In genomic region chr7:132930055-132930454, GRCm38 (mm10) we compare ENCODE assay signal across 8 mouse cellular contexts. TPM values are rescaled to one million over a fixed set of nuclear protein-coding genes. Genes with fewer than 3 reads are reported as not detected.
DNase-seq lines count a peak whose midpoint lies in the region; ATAC-seq and TF ChIP-seq lines count a peak whose summit lies in the region.

No protein-coding gene starts in this region.

- H3K4me3 ChIP-seq in heart, embryonic 15.5 days: peak overlapping the region; percentile 89
- peak overlapping the region; percentile 99 for H3K4me3 ChIP-seq in G1E (ENCODE audit: low read depth, low read length)
- H3K4me3 ChIP-seq in forebrain, postnatal 0 days (ENCODE audit: low read depth, low read length): peak overlapping the region; percentile 98
- peak overlapping the region; percentile 81 to 90 for H3K4me3 ChIP-seq in liver, embryonic 14.5 days (ENCODE audit: insufficient read depth in 1 of 2, low read depth in 2 of 2, low read length in 2 of 2)

- H3K4me2 ChIP-seq in heart, embryonic 15.5 days: peak overlapping the region; percentile 66
- peak overlapping the region; percentile 65 for H3K4me2 ChIP-seq in forebrain, postnatal 0 days (ENCODE audit: low read depth)
- H3K4me2 ChIP-seq in liver, embryonic 14.5 days (ENCODE audit: low read depth): peak overlapping the region; percentile 73

- TF ChIP-seq EP300 in liver, embryonic 14.5 days (IDR thresholded peaks at IDR 0.05; ENCODE audit: low read depth): no peak

- H3K27ac ChIP-seq in heart, embryonic 15.5 days: peak overlapping the region; percentile 98; the same call in 1 of the 2 replicates
- H3K27ac ChIP-seq in forebrain, postnatal 0 days (ENCODE audit: low read depth, low read length): no peak overlapping the region
- no peak overlapping the region for H3K27ac ChIP-seq in liver, embryonic 14.5 days

- 0 out of 2 replicates have a peak, but pooled peaks have one; percentile 8 for TF ChIP-seq CTCF in G1E (IDR thresholded peaks at IDR 0.05; ENCODE audit: low read depth, low read length)
- 0 out of 2 replicates have a peak, but pooled peaks have one; percentile 14 for TF ChIP-seq CTCF in forebrain, postnatal 0 days (IDR thresholded peaks at IDR 0.05; ENCODE audit: low read depth)
- peak; percentile 61 for TF ChIP-seq CTCF in liver, embryonic 14.5 days (IDR thresholded peaks at IDR 0.05; ENCODE audit: low read depth)

- no peaks in the 10 kb centered on the region for H3K36me3 ChIP-seq in heart, embryonic 15.5 days
- no peaks in the 10 kb centered on the region for H3K36me3 ChIP-seq in G1E (replicated peaks)
- H3K36me3 ChIP-seq in forebrain, postnatal 0 days (ENCODE audit: insufficient read depth): no peaks in the 10 kb centered on the region
- no peaks in the 10 kb centered on the region for H3K36me3 ChIP-seq in liver, embryonic 14.5 days (replicated peaks; ENCODE audit: control insufficient read depth, insufficient read depth, low read depth)

- H3K4me1 ChIP-seq in heart, embryonic 15.5 days (replicated peaks): peaks cover 13% of the 10 kb centered on the region
- peaks cover 13% of the 10 kb centered on the region for H3K4me1 ChIP-seq in G1E (ENCODE audit: insufficient read depth, low read depth, low read length)
- H3K4me1 ChIP-seq in forebrain, postnatal 0 days (ENCODE audit: insufficient read depth): peaks cover 16% of the 10 kb centered on the region
- H3K4me1 ChIP-seq in liver, embryonic 14.5 days (replicated peaks; ENCODE audit: control insufficient read depth in 2 of 2, insufficient read depth in 2 of 2, low read length in 1 of 2): peaks cover 3 to 9% of the 10 kb centered on the region in 2 experiments

- ATAC-seq in heart, embryonic 15.5 days (replicated peaks; ENCODE audit: insufficient number of reproducible peaks, insufficient read depth, low FRiP score, low read depth): no peak
- no peak for ATAC-seq in G1E (ENCODE audit: extremely low read depth, insufficient number of reproducible peaks, low FRiP score, poor library complexity, severe bottlenecking)
- no peak for ATAC-seq in forebrain, postnatal 0 days
- no peak for ATAC-seq in liver, embryonic 14.5 days (ENCODE audit: insufficient read depth)

- 87% methylated on average over 5 of the region's 5 CpGs for WGBS in heart, embryonic 15.5 days
- 93% methylated on average over 5 of the region's 5 CpGs for WGBS in forebrain, postnatal 0 days
- WGBS in liver, embryonic 14.5 days (ENCODE audit: insufficient replicate concordance): 75% methylated on average over 5 of the region's 5 CpGs

- peak overlapping the region; percentile 76 for H3K9ac ChIP-seq in heart, embryonic 15.5 days
- H3K9ac ChIP-seq in forebrain, postnatal 0 days: peak overlapping the region; percentile 89; the same call in 1 of the 2 replicates
- H3K9ac ChIP-seq in liver, embryonic 14.5 days (replicated peaks): peak overlapping the region; percentile 58

- H3K27me3 ChIP-seq in heart, embryonic 15.5 days: no peaks in the 10 kb centered on the region
- peaks cover 3% of the 10 kb centered on the region; the same call in 1 of the 2 replicates for H3K27me3 ChIP-seq in G1E (ENCODE audit: insufficient read depth, low read length)
- no peaks in the 10 kb centered on the region for H3K27me3 ChIP-seq in forebrain, postnatal 0 days (ENCODE audit: insufficient read depth, low read length)
- H3K27me3 ChIP-seq in liver, embryonic 14.5 days (ENCODE audit: control insufficient read depth, insufficient read depth, low read length): no peaks in the 10 kb centered on the region

- H3K9me3 ChIP-seq in heart, embryonic 15.5 days (replicated peaks): no peaks in the 10 kb centered on the region
- no peaks in the 10 kb centered on the region for H3K9me3 ChIP-seq in G1E (replicated peaks)
- H3K9me3 ChIP-seq in forebrain, postnatal 0 days (ENCODE audit: low read length): no peaks in the 10 kb centered on the region
- H3K9me3 ChIP-seq in liver, embryonic 14.5 days (ENCODE audit: control insufficient read depth, low read length): no peaks in the 10 kb centered on the region

- no peak for DNase-seq in heart, adult 8-10 months (ENCODE audit: low spot score)
- DNase-seq in G1E (ENCODE audit: low spot score): no peak
- no peak for DNase-seq in forebrain, postnatal 0 days
- DNase-seq in liver, embryonic 14.5 days (ENCODE audit: low read depth in 3 of 3, low spot score in 3 of 3): peak in 2 of 3 experiments; percentile 18 to 31
- no peak for DNase-seq in ovary, adult 18-20 months (ENCODE audit: low spot score)
- DNase-seq in layer of hippocampus, adult 9-11 months: no peak
- DNase-seq in gastrocnemius, adult 18-20 months (ENCODE audit: low spot score): no peak

RNA-seq across cellular contexts. Expression of gene Zranb1, which starts 0.9 kb away (rescaled TPM):
- polyA plus RNA-seq in heart, embryonic 15.5 days (2015; fragmentation: Nextera tagmentation; extraction: Ambion mirVana): 8.4 and 9.3 TPM in 2 replicates
- total RNA-seq in heart, adult 8-10 months (2022): 10 to 100 TPM; 34.2 to 39.8 (median 37.6) TPM
- total RNA-seq in G1E (2014; fragmentation: Nextera tagmentation) (32.4 and 39.2 TPM in 2 replicates), G1E (2017) (33.6 and 35.6 TPM in 2 replicates)
- polyA plus RNA-seq in G1E (2012): 1.9 and 3.0 TPM in 2 replicates
- 84.4 and 90.1 TPM in 2 replicates for total RNA-seq in forebrain, postnatal 0 days (2014; rRNA removed)
- polyA plus RNA-seq in forebrain, postnatal 0 days (2015; fragmentation: Nextera tagmentation; extraction: Ambion mirVana): 23.6 and 25.7 TPM in 2 replicates
- 3.8 and 6.0 TPM in 2 replicates for polyA plus RNA-seq in liver, embryonic 14.5 days (2012; rRNA removed)
- polyA plus RNA-seq in liver, embryonic 14.5 days (2014; fragmentation: Nextera tagmentation; extraction: Ambion mirVana): 7.5 and 7.6 TPM in 2 replicates
- 10 to 100 TPM; 51.3 to 56.9 TPM for total RNA-seq in gastrocnemius, adult 18-20 months (2021)

Comparison
In these comparisons a context has a peak if more than half of its experiments do, and no peak if none do; other contexts are left out.
1. DNase-seq: peak in liver, embryonic 14.5 days (2 of 3); none in heart, adult 8-10 months (single experiment), G1E (single experiment), forebrain, postnatal 0 days (single experiment), ovary, adult 18-20 months (single experiment), layer of hippocampus, adult 9-11 months (single experiment) and gastrocnemius, adult 18-20 months (single experiment).
2. CTCF ChIP-seq: peak in every context shown above with its lines; median percentile 61 in liver, embryonic 14.5 days; 14 in forebrain, postnatal 0 days; 8 in G1E.
3. Peak in every context shown above with its lines, with median percentiles within 50 percentile points of each other: H3K4me2 ChIP-seq, H3K4me3 ChIP-seq and H3K9ac ChIP-seq.